ENCODE assay signal across 8 mouse cellular contexts in the genomic region with DNA sequence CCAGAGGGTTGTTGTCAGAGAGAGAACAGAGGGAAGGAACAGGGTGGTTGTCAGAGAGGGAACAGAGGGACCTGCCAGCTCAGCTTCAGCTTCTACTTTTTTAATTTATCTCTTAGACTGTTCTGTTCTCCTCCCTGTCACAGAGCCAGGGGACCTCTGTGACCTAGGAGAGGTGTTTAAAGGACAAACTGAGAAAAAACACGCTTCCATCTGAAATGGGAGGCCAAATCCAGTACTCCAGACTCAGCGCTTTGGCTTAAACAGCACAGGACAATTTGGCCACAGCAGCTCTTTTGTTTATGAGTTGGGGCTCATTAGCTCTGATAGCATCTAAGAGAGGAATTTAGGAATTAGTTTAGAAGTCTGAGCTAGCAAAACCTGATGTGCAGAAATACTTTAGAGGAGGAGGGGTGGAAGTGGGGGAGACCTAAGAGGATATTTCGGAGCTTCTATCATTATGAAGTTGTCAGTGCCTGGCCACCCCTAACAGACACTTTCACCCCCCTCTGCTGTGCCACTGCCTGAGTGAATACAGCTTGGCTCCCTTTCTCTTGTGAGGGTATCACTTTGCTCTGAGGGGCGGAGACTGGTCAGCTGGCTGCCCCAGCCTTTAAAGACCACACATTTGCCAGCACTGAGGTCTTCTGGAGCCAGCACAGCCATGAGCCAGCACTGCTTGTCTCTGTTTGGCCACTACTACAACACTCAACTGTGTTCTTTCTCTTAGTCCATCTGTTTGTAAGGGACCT. TPM values are rescaled to one million over a fixed set of nuclear protein-coding genes. Genes with fewer than 3 reads are reported as not detected.
DNase-seq lines count a peak whose midpoint lies in the region; ATAC-seq and TF ChIP-seq lines count a peak whose summit lies in the region.

No protein-coding gene starts in this region.

- no peak overlapping the region for H3K9ac ChIP-seq in kidney, embryonic 16.5 days (replicated peaks; ENCODE audit: low read length)
- no peak overlapping the region for H3K9ac ChIP-seq in forebrain, embryonic 14.5 days (ENCODE audit: low read length)

- H3K36me3 ChIP-seq in kidney, embryonic 16.5 days (ENCODE audit: insufficient read depth, low read length): no peaks in the 10 kb centered on the region
- H3K36me3 ChIP-seq in kidney, adult 2 months (ENCODE audit: control insufficient read depth, insufficient read depth, low read length): peaks cover 2% of the 10 kb centered on the region
- no peaks in the 10 kb centered on the region for H3K36me3 ChIP-seq in forebrain, embryonic 14.5 days (ENCODE audit: control insufficient read depth, insufficient read depth, low read length)

- peak; percentile 93 for ATAC-seq in kidney, embryonic 16.5 days (ENCODE audit: low FRiP score, low TSS enrichment)
- ATAC-seq in forebrain, embryonic 14.5 days: peak; percentile 50; the same call in 1 of the 2 replicates

- intact Hi-C loops in heart, postnatal 36 days (cut with DNase I): no loop called here

- no peak for TF ChIP-seq POLR2A in kidney, adult 2 months (IDR thresholded peaks at IDR 0.05; ENCODE audit: low read depth, low read length)

- H3K27ac ChIP-seq in kidney, embryonic 16.5 days (ENCODE audit: low read length): peak overlapping the region; percentile 52; the same call in 1 of the 2 replicates
- H3K27ac ChIP-seq in kidney, adult 2 months (ENCODE audit: insufficient read depth, low read depth, low read length): no peak overlapping the region
- no peak overlapping the region for H3K27ac ChIP-seq in forebrain, embryonic 14.5 days (ENCODE audit: low read depth, low read length)

- TF ChIP-seq CTCF in kidney, adult 2 months (conservative IDR thresholded peaks at IDR 0.05; ENCODE audit: insufficient read depth, insufficient read length, low read depth, low read length): no peak

- WGBS in kidney, embryonic 16.5 days: 16% methylated on average over 4 of the region's 4 CpGs
- 55% methylated on average over 4 of the region's 4 CpGs for WGBS in kidney, adult 2 months
- 21% methylated on average over 4 of the region's 4 CpGs for WGBS in forebrain, embryonic 14.5 days

- no peak for DNase-seq in kidney, adult 2 months
- peak; percentile 79 for DNase-seq in Muller cell, postnatal 12 days (ENCODE audit: inconsistent ontology term)
- DNase-seq in forebrain, embryonic 14.5 days (ENCODE audit: low spot score): peak; percentile 16
- peak; percentile 44 to 50 for DNase-seq in heart, postnatal 36 days
- DNase-seq in thymus, postnatal 4 days: no peak
- DNase-seq in spleen, postnatal 4 days (ENCODE audit: low spot score in 2 of 2): no peak
- no peak for DNase-seq in cerebellum, adult 11-12 months

- H3K4me2 ChIP-seq in kidney, embryonic 16.5 days (replicated peaks; ENCODE audit: low read depth, low read length): no peak overlapping the region; the same call in 1 of the 2 replicates
- no peak overlapping the region for H3K4me2 ChIP-seq in forebrain, embryonic 14.5 days (ENCODE audit: low read length)

- no peak overlapping the region for H3K4me3 ChIP-seq in kidney, embryonic 16.5 days (ENCODE audit: low read length)
- H3K4me3 ChIP-seq in kidney, adult 2 months (ENCODE audit: insufficient read depth, low read depth, low read length): no peak overlapping the region
- no peak overlapping the region for H3K4me3 ChIP-seq in forebrain, embryonic 14.5 days (ENCODE audit: low read depth, low read length)

- no peaks in the 10 kb centered on the region for H3K9me3 ChIP-seq in kidney, embryonic 16.5 days (ENCODE audit: low read length)
- H3K9me3 ChIP-seq in forebrain, embryonic 14.5 days (replicated peaks; ENCODE audit: control insufficient read depth, low read length): no peaks in the 10 kb centered on the region

- H3K4me1 ChIP-seq in kidney, embryonic 16.5 days (ENCODE audit: insufficient read depth, low read length): no peaks in the 10 kb centered on the region
- no peaks in the 10 kb centered on the region for H3K4me1 ChIP-seq in kidney, adult 2 months (ENCODE audit: control insufficient read depth, insufficient read depth, low read length)
- H3K4me1 ChIP-seq in forebrain, embryonic 14.5 days (ENCODE audit: control insufficient read depth, insufficient read depth, low read length): no peaks in the 10 kb centered on the region

- H3K27me3 ChIP-seq in kidney, embryonic 16.5 days (ENCODE audit: insufficient read depth, low read length): no peaks in the 10 kb centered on the region
- no peaks in the 10 kb centered on the region for H3K27me3 ChIP-seq in kidney, adult 2 months (replicated peaks; ENCODE audit: control insufficient read depth, insufficient read depth, low read length)
- H3K27me3 ChIP-seq in forebrain, embryonic 14.5 days (replicated peaks; ENCODE audit: control insufficient read depth, insufficient read depth, low read length): no peaks in the 10 kb centered on the region

RNA-seq across cellular contexts. Expression of gene Pkp2, which starts 40.4 kb away (rescaled TPM):
- 12.1 TPM in 2 replicates for polyA plus RNA-seq in kidney, embryonic 16.5 days (2015; fragmentation: Nextera tagmentation; extraction: Ambion mirVana)
- polyA plus RNA-seq in kidney, adult 2 months (2012; rRNA removed): 10.9 and 15.4 TPM in 2 replicates
- 0.84 and 0.91 TPM in 2 replicates for polyA plus RNA-seq in forebrain, embryonic 14.5 days (2014; fragmentation: Nextera tagmentation; extraction: Ambion mirVana)
- total RNA-seq in heart, postnatal 36 days (2021): 100 to 1,000 TPM; 163 to 168 TPM

RNA-seq across cellular contexts. Expression of gene Yars2, which starts 49.3 kb away (rescaled TPM):
- polyA plus RNA-seq in kidney, embryonic 16.5 days (2015; fragmentation: Nextera tagmentation; extraction: Ambion mirVana): 34.2 and 36.3 TPM in 2 replicates
- polyA plus RNA-seq in kidney, adult 2 months (2012; rRNA removed): 20.3 and 25.8 TPM in 2 replicates
- polyA plus RNA-seq in forebrain, embryonic 14.5 days (2014; fragmentation: Nextera tagmentation; extraction: Ambion mirVana): 24.8 and 27.2 TPM in 2 replicates
- total RNA-seq in heart, postnatal 36 days (2021): 10 to 100 TPM; 36.9 to 39.7 TPM

Comparison
In these comparisons a context has a peak if more than half of its experiments do, and no peak if none do; other contexts are left out.
1. DNase-seq: peak in Muller cell, postnatal 12 days (single experiment), forebrain, embryonic 14.5 days (single experiment) and heart, postnatal 36 days (2 of 2); none in kidney, adult 2 months (single experiment), thymus, postnatal 4 days (single experiment), spleen, postnatal 4 days (0 of 2) and cerebellum, adult 11-12 months (single experiment).